Mouse (Mus musculus) testis, adult 2 months (tissue): Measurements from ENCODE around the gene Hsp90aa1.

Experiments
- CTCF ChIP-seq: fragments of 200-500 bp; IDR thresholded peaks from 2 replicates; pipeline ENCODE4 v1.5.1; 2012; ENCODE audit warnings: low read depth, mild to moderate bottlenecking, inconsistent platforms, low read length, moderate library complexity; ENCODE audit not compliant: control insufficient read depth, insufficient read depth, insufficient replicate concordance
- POLR2A ChIP-seq: fragments of 200-500 bp; IDR thresholded peaks from 2 replicates; pipeline ENCODE4 v1.6.1; 2012; ENCODE audit warnings: low read depth, mild to moderate bottlenecking, inconsistent platforms, low read length, moderate library complexity; ENCODE audit not compliant: control insufficient read depth

DNA sequence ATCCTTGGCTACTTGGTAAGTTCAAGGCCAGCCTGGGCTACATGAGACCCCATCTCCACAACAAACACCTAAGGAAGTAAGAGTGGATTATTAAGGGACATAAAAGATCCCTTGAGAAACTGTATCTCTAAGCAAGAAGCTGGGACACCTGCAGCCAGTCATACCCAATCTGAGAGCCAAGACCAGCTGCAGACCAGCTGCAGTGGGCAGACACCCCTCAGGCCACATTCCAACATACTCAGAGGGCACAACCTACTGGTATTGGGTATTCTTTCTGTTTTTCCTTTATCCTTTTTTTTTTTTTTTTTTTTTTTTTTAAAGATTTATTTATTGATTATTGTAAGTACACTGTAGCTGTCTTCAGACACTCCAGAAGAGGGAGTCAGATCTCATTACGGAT, 18.9 kb downstream of the Hsp90aa1 start:
- TF ChIP-seq CTCF (no peak), POLR2A (no peak)
